Mouse (Mus musculus): Measurements from ENCODE around the gene Acsbg2. TPM values are rescaled to one million over a fixed set of nuclear protein-coding genes. Genes with fewer than 3 reads are reported as not detected.

Gene Acsbg2
- polyA plus RNA-seq, 1 experiment, result not detected

- DNase-seq, result no peak
- TF ChIP-seq POLR2A (IDR thresholded peaks at IDR 0.05; ENCODE audit: borderline replicate concordance, extremely low read depth, low read depth, low read length) (no peak), CTCF (IDR thresholded peaks at IDR 0.05; ENCODE audit: insufficient read depth, low read length) (no peak)
- Histone ChIP-seq H3K4me3 (replicated peaks; ENCODE audit: extremely low read depth, low read depth, low read length) (no peak overlapping the region), H3K4me1 (ENCODE audit: control insufficient read depth, insufficient read depth, low read length) (no peaks in the 10 kb centered on the region)
- WGBS, result 74% methylated on average over 6 of the region's 6 CpGs
Measured at GRCm38 (mm10) chr17:56793614-56794319, 80.5 kb downstream of the Acsbg2 start.

Other genes starting within 250 kb of the Acsbg2 start
- gene Lonp1, start 247.6 kb downstream of the Acsbg2 start, polyA plus RNA-seq (2012; rRNA removed), result 48.9 and 53.9 TPM in 2 replicates
- gene Catsperd, start 246.3 kb downstream of the Acsbg2 start, polyA plus RNA-seq (2012; rRNA removed), result 0.16 and 0.43 TPM in 2 replicates
- 69.0 and 74.2 TPM in 2 replicates for gene Ranbp3, start 201.2 kb downstream of the Acsbg2 start, polyA plus RNA-seq (2012; rRNA removed)
- 348 and 393 TPM in 2 replicates for gene Ndufa11, start 156.7 kb downstream of the Acsbg2 start, polyA plus RNA-seq (2012; rRNA removed)
- gene Vmac, start 156.4 kb downstream of the Acsbg2 start, polyA plus RNA-seq (2012; rRNA removed), result 31.9 and 32.4 TPM in 2 replicates
- gene Nrtn, start 116.9 kb downstream of the Acsbg2 start, polyA plus RNA-seq (2012; rRNA removed), result 17.3 and 23.2 TPM in 2 replicates
- 81.7 and 84.5 TPM in 2 replicates for gene Dus3l, start 109.7 kb downstream of the Acsbg2 start, polyA plus RNA-seq (2012; rRNA removed)
- 1.6 and 2.2 TPM in 2 replicates for gene Prr22, start 104.2 kb downstream of the Acsbg2 start, polyA plus RNA-seq (2012; rRNA removed)
- 24.1 and 27.2 TPM in 2 replicates for gene Rfx2, start 43.4 kb downstream of the Acsbg2 start, polyA plus RNA-seq (2012; rRNA removed)
- 0.11 and 0.19 TPM in 2 replicates for gene 1700061G19Rik, start 1.0 kb upstream of the Acsbg2 start, polyA plus RNA-seq (2012; rRNA removed)
- 58.2 and 59.4 TPM in 2 replicates for gene Mllt1, start 61.0 kb upstream of the Acsbg2 start, polyA plus RNA-seq (2012; rRNA removed)
- gene Acer1, start 107.7 kb upstream of the Acsbg2 start, polyA plus RNA-seq (2012; rRNA removed), result 0.25 and 6.2 TPM in 2 replicates
- 103 and 108 TPM in 2 replicates for gene Clpp, start 115.9 kb upstream of the Acsbg2 start, polyA plus RNA-seq (2012; rRNA removed)
- gene Alkbh7, start 122.9 kb upstream of the Acsbg2 start, polyA plus RNA-seq (2012; rRNA removed), result 24.1 and 26.0 TPM in 2 replicates
- not detected in 2 replicates for gene Pspn, start 125.6 kb upstream of the Acsbg2 start, polyA plus RNA-seq (2012; rRNA removed)
- gene Gtf2f1, start 136.8 kb upstream of the Acsbg2 start, polyA plus RNA-seq (2012; rRNA removed), result 22.3 and 23.4 TPM in 2 replicates
- gene Gm17949, start 137.0 kb upstream of the Acsbg2 start, polyA plus RNA-seq (2012; rRNA removed), result 0.13 and 0.16 TPM in 2 replicates
- gene Khsrp, start 157.1 kb upstream of the Acsbg2 start, polyA plus RNA-seq (2012; rRNA removed), result 75.8 and 80.7 TPM in 2 replicates
- 0.18 TPM in 1 of 2 replicates, not detected in the other for gene Slc25a41, start 167.2 kb upstream of the Acsbg2 start, polyA plus RNA-seq (2012; rRNA removed)
- gene Crb3, start 184.7 kb upstream of the Acsbg2 start, polyA plus RNA-seq (2012; rRNA removed), result 75.5 and 89.4 TPM in 2 replicates
- gene Slc25a23, start 185.4 kb upstream of the Acsbg2 start, polyA plus RNA-seq (2012; rRNA removed), result 44.0 and 51.8 TPM in 2 replicates
- gene Dennd1c, start 204.1 kb upstream of the Acsbg2 start, polyA plus RNA-seq (2012; rRNA removed), result 12.1 and 18.1 TPM in 2 replicates
- 34.2 and 37.7 TPM in 2 replicates for gene Tubb4a, start 213.3 kb upstream of the Acsbg2 start, polyA plus RNA-seq (2012; rRNA removed)
- gene Tnfsf9, start 230.9 kb upstream of the Acsbg2 start, polyA plus RNA-seq (2012; rRNA removed), result 5.3 and 7.9 TPM in 2 replicates

Data from lung, adult 2 months (tissue).